Mouse (Mus musculus) heart, embryonic 12.5 days (tissue): ENCODE data around the gene Keap1. TPM values are rescaled to one million over a fixed set of nuclear protein-coding genes. Genes with fewer than 3 reads are reported as not detected.

ENCODE experiments used
- ATAC-seq: fragments of 200-750 bp; cut with Nextera tagmentation; 2 replicates; pipeline ENCODE4 v1.8.0; 2017; ENCODE audit warnings: moderate TSS enrichment, moderate library complexity; ENCODE audit not compliant: insufficient number of reproducible peaks, low FRiP score
- H3K27ac ChIP-seq: fragments of 300-500 bp; sonication (generic); 2 replicates; pipeline ENCODE4 v1.5.1; 2016; ENCODE audit warnings: mild to moderate bottlenecking, moderate library complexity; ENCODE audit not compliant: poor library complexity, severe bottlenecking
- H3K27me3 ChIP-seq: fragments of 300-500 bp; sonication (generic); replicated peaks from 2 replicates; pipeline ENCODE4 v1.6.1; 2016; ENCODE audit warnings: mild to moderate bottlenecking, moderate library complexity
- H3K36me3 ChIP-seq: fragments of 300-500 bp; sonication (generic); 2 replicates; pipeline ENCODE4 v1.6.1; 2016; ENCODE audit warnings: mild to moderate bottlenecking, moderate library complexity
- H3K4me1 ChIP-seq: fragments of 300-500 bp; sonication (generic); replicated peaks from 2 replicates; pipeline ENCODE4 v1.6.1; 2016; ENCODE audit warnings: mild to moderate bottlenecking
- H3K4me2 ChIP-seq: fragments of 300-500 bp; sonication (generic); 2 replicates; pipeline ENCODE4 v1.6.1; 2016; ENCODE audit warnings: mild to moderate bottlenecking, moderate library complexity
- H3K4me3 ChIP-seq: fragments of 300-500 bp; sonication (generic); 2 replicates; pipeline ENCODE4 v1.5.1; 2016; ENCODE audit warnings: mild to moderate bottlenecking
- H3K9ac ChIP-seq: fragments of 300-500 bp; sonication (generic); 2 replicates; pipeline ENCODE4 v1.6.1; 2016; ENCODE audit warnings: mild to moderate bottlenecking, moderate library complexity
- H3K9me3 ChIP-seq: fragments of 300-500 bp; sonication (generic); replicated peaks from 2 replicates; pipeline ENCODE4 v1.6.1; 2016; ENCODE audit warnings: mild to moderate bottlenecking, moderate library complexity
- WGBS: fragments of 180-500 bp; shearing (Covaris S2); methylation state at CpG from one replicate; pipeline ENCODE4 v1.1.7; 2016; 5-methylcytosine and 5-hydroxymethylcytosine counted together
- polyA plus RNA-seq: library from polyadenylated mRNA; unstranded; fragments of >200 nt; fragmentation: Nextera tagmentation; extraction: Ambion mirVana; gene quantifications from 2 replicates; pipeline ENCODE4 v1.2.1, GENCODE M21; 2016

The Keap1 gene
- polyA plus RNA-seq, 1 experiment from 2014 or later: 49.6 TPM

DNA sequence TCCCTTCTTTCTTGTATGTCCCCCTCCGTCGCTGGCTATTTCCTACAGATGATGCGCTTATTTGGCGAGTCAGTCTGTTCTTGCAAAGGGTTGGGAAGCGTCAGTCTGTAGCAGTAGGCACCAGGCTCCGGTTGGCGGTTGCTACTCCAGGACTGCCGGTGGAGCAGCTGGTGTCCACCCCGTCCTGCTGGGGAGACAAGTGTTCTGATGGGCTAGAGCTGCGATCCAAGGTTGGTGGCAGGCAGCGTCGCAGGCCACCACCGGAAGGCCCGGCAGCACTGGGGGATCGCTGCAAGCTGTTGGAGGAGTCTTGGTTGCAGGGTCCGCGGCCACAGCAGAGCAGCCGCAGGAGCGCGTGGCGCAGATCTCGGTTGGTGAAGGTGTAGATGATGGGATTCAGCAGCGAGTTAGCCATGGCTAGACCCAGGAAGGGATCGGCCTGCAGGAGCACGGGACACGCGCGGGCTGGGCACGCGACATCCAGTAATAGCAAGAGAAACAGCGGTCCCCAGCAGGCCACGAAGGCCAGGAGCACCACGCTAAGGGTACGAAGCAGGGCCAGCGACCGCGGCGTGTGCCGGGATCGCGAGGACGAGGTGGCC is 4.8 kb upstream of the Keap1 start:
- WGBS: 3% methylated on average over 42 of the region's 42 CpGs
- Histone ChIP-seq H3K4me2 (peak overlapping the region; percentile 94), H3K36me3 (no peaks in the 10 kb centered on the region), H3K9me3 (no peaks in the 10 kb centered on the region), H3K4me1 (peaks cover 28% of the 10 kb centered on the region), H3K9ac (peak overlapping the region; percentile 58), H3K4me3 (peak overlapping the region; percentile 53), H3K27me3 (peaks cover 65% of the 10 kb centered on the region), H3K27ac (no peak overlapping the region)
- no peak for ATAC-seq

DNA sequence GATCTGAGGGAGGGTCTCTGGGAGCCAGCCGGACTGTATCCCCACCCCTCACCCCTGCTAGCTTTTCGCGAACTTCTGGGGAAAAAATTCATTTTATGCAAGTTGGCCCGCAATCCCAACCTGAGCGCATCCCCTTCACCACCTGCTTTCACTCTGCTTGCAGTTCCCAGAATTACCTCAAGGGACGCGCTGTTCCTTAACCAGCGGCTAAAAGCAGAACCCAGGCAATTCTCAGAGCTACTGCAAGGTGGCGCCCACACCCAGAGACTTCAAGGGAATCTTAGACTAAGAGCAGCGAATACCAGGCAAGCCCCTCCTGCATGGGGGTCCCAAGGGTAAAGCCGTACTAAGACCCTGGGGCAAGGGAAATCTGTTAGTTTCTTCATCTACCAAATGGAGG is 2.2 kb upstream of the Keap1 start:
- Histone ChIP-seq H3K9ac (no peak overlapping the region), H3K4me3 (no peak overlapping the region)
- 9% methylated on average over 11 of the region's 11 CpGs for WGBS

GRCm38 (mm10) chr9:21239465-21239848 is 296 bp upstream of the Keap1 start:
- peaks cover 26% of the 10 kb centered on the region for H3K4me1 ChIP-seq
- peak overlapping the region; percentile 97 for H3K27ac ChIP-seq
- 34% methylated on average over 4 of the region's 4 CpGs for WGBS
- H3K9ac ChIP-seq: peak overlapping the region; percentile 97
- peak overlapping the region; percentile 81 for H3K4me2 ChIP-seq
- peaks cover 24% of the 10 kb centered on the region for H3K27me3 ChIP-seq
- peak overlapping the region; percentile 89 for H3K4me3 ChIP-seq
- no peak for ATAC-seq
- H3K36me3 ChIP-seq: peaks cover 25% of the 10 kb centered on the region
- no peaks in the 10 kb centered on the region for H3K9me3 ChIP-seq

More for the DNA sequence above, 2.2 kb upstream of the Keap1 start:
- H3K27ac ChIP-seq: no peak overlapping the region
- no peak overlapping the region for H3K4me2 ChIP-seq
- peaks cover 43% of the 10 kb centered on the region for H3K27me3 ChIP-seq
- H3K4me1 ChIP-seq: peaks cover 34% of the 10 kb centered on the region
- ATAC-seq: no peak
- no peaks in the 10 kb centered on the region for H3K9me3 ChIP-seq
- H3K36me3 ChIP-seq: 0 out of 2 replicates have a peak, but pooled peaks cover 7% of the 10 kb centered on the region

DNA sequence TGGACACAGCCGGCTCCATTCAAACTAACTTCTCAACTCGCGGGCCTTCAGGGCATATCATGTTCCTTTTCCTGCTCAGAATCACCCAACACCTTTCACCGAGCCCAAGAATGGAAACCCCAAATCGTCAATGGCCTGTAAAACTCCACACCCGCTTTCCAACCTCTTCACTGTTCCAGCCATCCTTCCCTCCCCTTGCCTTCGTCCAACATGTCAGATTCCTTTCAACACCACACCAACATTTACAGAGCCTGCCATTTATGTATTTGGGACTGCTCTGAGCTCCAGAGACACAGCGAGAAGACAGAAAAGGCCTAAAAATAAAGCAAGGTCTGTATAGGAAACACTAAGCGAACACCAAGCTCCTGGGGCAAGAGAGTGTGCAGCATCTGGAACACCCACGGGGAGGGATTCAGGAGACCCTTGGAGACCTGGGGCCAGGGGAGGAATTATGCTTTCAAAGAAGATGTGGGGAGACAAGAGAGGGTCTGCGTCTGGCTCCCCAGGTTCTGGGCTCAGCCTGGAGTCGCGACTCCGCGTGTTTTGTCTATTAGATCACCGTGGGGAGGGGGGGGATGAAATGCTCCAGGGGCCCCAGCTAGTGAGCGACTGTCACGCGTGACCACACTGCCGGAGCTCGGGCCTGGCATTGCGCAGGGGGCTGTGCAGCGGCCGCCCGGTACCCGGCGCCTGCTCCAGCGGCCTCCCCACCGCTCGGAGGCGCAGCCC is 993 bp downstream of the Keap1 start:
- Histone ChIP-seq H3K27me3 (peaks cover 12% of the 10 kb centered on the region), H3K4me3 (peak overlapping the region; percentile 89), H3K4me2 (peak overlapping the region; percentile 81), H3K27ac (peak overlapping the region; percentile 97), H3K9me3 (no peaks in the 10 kb centered on the region), H3K4me1 (peaks cover 18% of the 10 kb centered on the region), H3K9ac (peak overlapping the region; percentile 97), H3K36me3 (peaks cover 38% of the 10 kb centered on the region)
- ATAC-seq: peak; percentile 16
- WGBS: under 1% methylated on average over 31 of the region's 31 CpGs

DNA sequence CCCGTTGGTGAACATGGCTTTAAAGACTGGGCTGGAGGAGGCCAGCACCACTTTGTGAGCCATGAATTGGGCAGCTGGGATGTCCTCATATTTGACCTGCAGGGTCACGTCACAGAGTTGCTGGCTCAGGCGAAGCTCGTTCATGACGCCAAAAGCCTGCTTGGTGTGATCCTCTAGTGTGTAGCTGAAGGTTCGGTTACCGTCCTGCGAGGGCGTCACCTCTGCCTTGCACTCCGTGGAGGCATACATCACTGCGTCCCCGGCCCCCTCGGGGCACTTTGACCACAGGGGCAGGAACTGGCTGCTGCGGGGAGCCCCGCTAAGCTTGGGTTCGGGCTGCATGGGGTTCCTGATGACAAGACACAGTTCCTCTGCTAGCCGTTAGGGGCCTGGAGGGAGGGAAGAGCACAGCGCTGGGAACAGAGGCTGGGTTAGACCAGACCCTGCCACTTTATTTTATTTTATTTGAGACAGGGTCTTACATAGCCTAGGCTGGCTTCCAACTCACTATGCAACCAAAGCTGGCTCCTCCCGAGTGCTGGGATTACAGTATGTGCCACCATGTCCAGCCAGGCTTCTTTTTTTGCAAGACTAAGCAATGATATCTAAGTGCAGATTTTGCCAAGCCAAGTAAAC is 1.7 kb downstream of the Keap1 start:
- WGBS: 15% methylated on average over 19 of the region's 19 CpGs
- 0 out of 2 replicates have a peak, but pooled peaks have one; percentile 5 for ATAC-seq
- peaks cover 18% of the 10 kb centered on the region for H3K4me1 ChIP-seq

GRCm38 (mm10) chr9:21236991-21237367 is 2.2 kb downstream of the Keap1 start:
- no peaks in the 10 kb centered on the region for H3K9me3 ChIP-seq
- peaks cover 18% of the 10 kb centered on the region for H3K4me1 ChIP-seq
- 79% methylated on average over 25 of the region's 25 CpGs for WGBS
- H3K4me2 ChIP-seq: peak overlapping the region; percentile 81
- H3K36me3 ChIP-seq: peaks cover 50% of the 10 kb centered on the region
- H3K27ac ChIP-seq: peak overlapping the region; percentile 97
- H3K27me3 ChIP-seq: peaks cover under 1% of the 10 kb centered on the region; the same call in 1 of the 2 replicates
- H3K9ac ChIP-seq: peak overlapping the region; percentile 97
- H3K4me3 ChIP-seq: peak overlapping the region; percentile 89
- no peak for ATAC-seq

More for the DNA sequence above, 1.7 kb downstream of the Keap1 start:
- Histone ChIP-seq H3K4me2 (peak overlapping the region; percentile 81), H3K9me3 (no peaks in the 10 kb centered on the region), H3K27ac (peak overlapping the region; percentile 97), H3K36me3 (peaks cover 45% of the 10 kb centered on the region), H3K4me3 (peak overlapping the region; percentile 89), H3K27me3 (peaks cover 6% of the 10 kb centered on the region), H3K9ac (peak overlapping the region; percentile 97)

- no peak overlapping the region for H3K4me3 ChIP-seq
- H3K27ac ChIP-seq: no peak overlapping the region
- H3K36me3 ChIP-seq: peaks cover 65% of the 10 kb centered on the region
- no peaks in the 10 kb centered on the region for H3K27me3 ChIP-seq
- H3K9ac ChIP-seq: no peak overlapping the region
- no peak for ATAC-seq
- peaks cover 18% of the 10 kb centered on the region for H3K4me1 ChIP-seq
- H3K9me3 ChIP-seq: no peaks in the 10 kb centered on the region
- no peak overlapping the region for H3K4me2 ChIP-seq
- 82% methylated on average over 4 of the region's 4 CpGs for WGBS
Measured at GRCm38 (mm10) chr9:21235341-21235740, 3.8 kb downstream of the Keap1 start.

GRCm38 (mm10) chr9:21233805-21234204 is 5.4 kb downstream of the Keap1 start:
- ATAC-seq: no peak
- Histone ChIP-seq H3K36me3 (peaks cover 81% of the 10 kb centered on the region), H3K4me1 (peaks cover 14% of the 10 kb centered on the region), H3K4me2 (no peak overlapping the region), H3K9me3 (no peaks in the 10 kb centered on the region), H3K9ac (no peak overlapping the region), H3K4me3 (no peak overlapping the region), H3K27ac (no peak overlapping the region), H3K27me3 (no peaks in the 10 kb centered on the region)
- 81% methylated on average over 28 of the region's 28 CpGs for WGBS

DNA sequence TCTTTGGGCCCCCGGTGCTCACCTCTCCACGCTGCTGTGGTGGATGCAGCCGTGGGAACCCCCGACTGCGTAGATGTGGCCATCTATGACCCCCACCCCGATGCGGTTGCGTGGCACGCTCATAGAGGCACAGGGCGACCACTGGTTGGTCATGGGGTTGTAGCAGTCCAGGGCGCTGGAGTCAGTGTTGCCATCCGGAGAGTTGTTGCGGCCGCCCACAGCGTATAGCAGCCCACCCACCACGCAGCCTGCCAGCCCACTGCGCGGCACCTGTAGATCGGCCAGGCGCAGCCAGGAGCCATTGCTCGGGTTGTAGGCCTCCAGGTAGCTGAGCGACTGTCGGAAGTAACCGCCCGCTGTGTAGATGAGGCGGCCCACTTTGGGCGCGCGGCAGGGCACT is 5.8 kb downstream of the Keap1 start:
- Histone ChIP-seq H3K27me3 (no peaks in the 10 kb centered on the region), H3K36me3 (peaks cover 84% of the 10 kb centered on the region), H3K9ac (no peak overlapping the region), H3K27ac (no peak overlapping the region), H3K9me3 (no peaks in the 10 kb centered on the region), H3K4me2 (no peak overlapping the region), H3K4me1 (peaks cover 14% of the 10 kb centered on the region), H3K4me3 (no peak overlapping the region)
- ATAC-seq: no peak
- WGBS: 89% methylated on average over 29 of the region's 29 CpGs

GRCm38 (mm10) chr9:21232867-21233266 is 6.3 kb downstream of the Keap1 start:
- H3K9me3 ChIP-seq: no peaks in the 10 kb centered on the region
- ATAC-seq: no peak
- H3K4me1 ChIP-seq: peaks cover 18% of the 10 kb centered on the region
- no peak overlapping the region for H3K9ac ChIP-seq
- H3K36me3 ChIP-seq: peaks cover 84% of the 10 kb centered on the region
- no peak overlapping the region for H3K4me2 ChIP-seq
- no peak overlapping the region for H3K27ac ChIP-seq
- 90% methylated on average over 5 of the region's 5 CpGs for WGBS
- H3K4me3 ChIP-seq: no peak overlapping the region
- no peaks in the 10 kb centered on the region for H3K27me3 ChIP-seq

DNA sequence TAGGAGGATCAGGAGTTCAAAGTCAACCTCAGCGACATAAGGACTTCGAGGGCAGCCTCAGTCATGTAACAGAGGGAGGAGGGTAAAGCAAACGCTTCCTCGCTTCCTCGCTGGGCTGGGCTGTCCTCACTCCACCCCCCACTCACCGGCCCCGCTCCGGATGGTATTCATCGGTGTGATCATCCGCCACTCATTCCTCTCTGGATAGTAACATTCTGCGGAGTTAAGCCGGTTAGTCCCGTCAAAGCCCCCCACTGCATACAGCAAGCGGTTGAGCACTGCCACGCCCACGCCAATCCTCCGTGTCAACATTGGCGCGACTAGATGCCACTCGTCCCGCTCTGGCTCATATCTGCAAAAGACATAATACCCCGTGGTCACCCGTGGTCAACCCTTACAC is 7.6 kb downstream of the Keap1 start:
- Histone ChIP-seq H3K4me3 (no peak overlapping the region), H3K9me3 (no peaks in the 10 kb centered on the region), H3K4me1 (peaks cover 10% of the 10 kb centered on the region; the same call in 1 of the 2 replicates), H3K27me3 (no peaks in the 10 kb centered on the region), H3K36me3 (peaks cover 78% of the 10 kb centered on the region), H3K9ac (no peak overlapping the region), H3K4me2 (no peak overlapping the region), H3K27ac (no peak overlapping the region)
- 49% methylated on average over 23 of the region's 23 CpGs for WGBS
- no peak for ATAC-seq
